Mouse (Mus musculus): Measurements from ENCODE around the gene Fars2. TPM values are rescaled to one million over a fixed set of nuclear protein-coding genes. Genes with fewer than 3 reads are reported as not detected.

Fars2 gene
- polyA plus RNA-seq, 1 experiment from 2014 or later: 30.5 TPM

- no peak overlapping the region for H3K9ac ChIP-seq (ENCODE audit: low read length)
- 44% methylated on average over 2 of the region's 2 CpGs for WGBS
- no peak overlapping the region for H3K4me3 ChIP-seq (ENCODE audit: low read depth, low read length)
- no peak for DNase-seq (ENCODE audit: low spot score, missing footprints)
- H3K9me3 ChIP-seq (ENCODE audit: control insufficient read depth, low read length): no peaks in the 10 kb centered on the region
- H3K27ac ChIP-seq (ENCODE audit: low read depth, low read length): no peak overlapping the region
- H3K27me3 ChIP-seq (ENCODE audit: control insufficient read depth, insufficient read depth, low read length): no peaks in the 10 kb centered on the region
- ATAC-seq (ENCODE audit: low FRiP score): no peak
- no peaks in the 10 kb centered on the region for H3K36me3 ChIP-seq (ENCODE audit: control insufficient read depth, insufficient read depth, low read length)
- no peaks in the 10 kb centered on the region for H3K4me1 ChIP-seq (ENCODE audit: control insufficient read depth, insufficient read depth, low read length)
- no peak overlapping the region for H3K4me2 ChIP-seq
Observed at GRCm38 (mm10) chr13:36538385-36538784, 421.2 kb downstream of the Fars2 start.

- H3K27me3 ChIP-seq (ENCODE audit: control insufficient read depth, insufficient read depth, low read length): no peaks in the 10 kb centered on the region
- H3K4me3 ChIP-seq (ENCODE audit: low read depth, low read length): no peak overlapping the region
- no peak overlapping the region for H3K27ac ChIP-seq (ENCODE audit: low read depth, low read length)
- H3K9me3 ChIP-seq (ENCODE audit: control insufficient read depth, low read length): no peaks in the 10 kb centered on the region
- peak overlapping the region; percentile 7; the same call in 1 of the 2 replicates for H3K9ac ChIP-seq (ENCODE audit: low read length)
- DNase-seq (ENCODE audit: low spot score, missing footprints) (peak; percentile 81), ATAC-seq (ENCODE audit: low FRiP score) (peak; percentile 57; the same call in 1 of the 2 replicates)
- no peaks in the 10 kb centered on the region for H3K36me3 ChIP-seq (ENCODE audit: control insufficient read depth, insufficient read depth, low read length)
- H3K4me1 ChIP-seq (ENCODE audit: control insufficient read depth, insufficient read depth, low read length): no peaks in the 10 kb centered on the region
- 59% methylated on average over 10 of the region's 10 CpGs for WGBS
- no peak overlapping the region for H3K4me2 ChIP-seq
Observed at GRCm38 (mm10) chr13:36540231-36540630, 423.0 kb downstream of the Fars2 start.

- H3K4me2 ChIP-seq: no peak overlapping the region
- H3K27me3 ChIP-seq (ENCODE audit: control insufficient read depth, insufficient read depth, low read length): no peaks in the 10 kb centered on the region
- H3K36me3 ChIP-seq (ENCODE audit: control insufficient read depth, insufficient read depth, low read length): no peaks in the 10 kb centered on the region
- H3K9me3 ChIP-seq (ENCODE audit: control insufficient read depth, low read length): no peaks in the 10 kb centered on the region
- no peak overlapping the region for H3K4me3 ChIP-seq (ENCODE audit: low read depth, low read length)
- ATAC-seq (ENCODE audit: low FRiP score) (no peak), DNase-seq (ENCODE audit: low spot score, missing footprints) (peak; percentile 72)
- no peak overlapping the region for H3K27ac ChIP-seq (ENCODE audit: low read depth, low read length)
- no peaks in the 10 kb centered on the region for H3K4me1 ChIP-seq (ENCODE audit: control insufficient read depth, insufficient read depth, low read length)
- WGBS: 73% methylated on average over 2 of the region's 2 CpGs
- H3K9ac ChIP-seq (ENCODE audit: low read length): no peak overlapping the region
Observed at GRCm38 (mm10) chr13:36541287-36541780, 424.1 kb downstream of the Fars2 start.

- Histone ChIP-seq H3K4me3 (ENCODE audit: low read depth, low read length) (no peak overlapping the region), H3K9ac (ENCODE audit: low read length) (no peak overlapping the region), H3K9me3 (ENCODE audit: control insufficient read depth, low read length) (no peaks in the 10 kb centered on the region), H3K4me1 (ENCODE audit: control insufficient read depth, insufficient read depth, low read length) (no peaks in the 10 kb centered on the region), H3K27ac (ENCODE audit: low read depth, low read length) (no peak overlapping the region), H3K36me3 (ENCODE audit: control insufficient read depth, insufficient read depth, low read length) (no peaks in the 10 kb centered on the region), H3K27me3 (ENCODE audit: control insufficient read depth, insufficient read depth, low read length) (no peaks in the 10 kb centered on the region), H3K4me2 (no peak overlapping the region)
- ATAC-seq (ENCODE audit: low FRiP score) (no peak), DNase-seq (ENCODE audit: low spot score, missing footprints) (no peak)
- WGBS: 62% methylated on average over 6 of the region's 6 CpGs
Observed at GRCm38 (mm10) chr13:36550694-36551093, 433.5 kb downstream of the Fars2 start.

- Histone ChIP-seq H3K27ac (ENCODE audit: low read depth, low read length) (no peak overlapping the region), H3K27me3 (ENCODE audit: control insufficient read depth, insufficient read depth, low read length) (no peaks in the 10 kb centered on the region), H3K9ac (ENCODE audit: low read length) (no peak overlapping the region), H3K4me2 (no peak overlapping the region), H3K4me1 (ENCODE audit: control insufficient read depth, insufficient read depth, low read length) (no peaks in the 10 kb centered on the region), H3K9me3 (ENCODE audit: control insufficient read depth, low read length) (no peaks in the 10 kb centered on the region), H3K36me3 (ENCODE audit: control insufficient read depth, insufficient read depth, low read length) (no peaks in the 10 kb centered on the region), H3K4me3 (ENCODE audit: low read depth, low read length) (no peak overlapping the region)
- ATAC-seq (ENCODE audit: low FRiP score) (no peak), DNase-seq (ENCODE audit: low spot score, missing footprints) (no peak)
- WGBS: 78% methylated on average over 3 of the region's 3 CpGs
Observed at GRCm38 (mm10) chr13:36552522-36553246, 435.5 kb downstream of the Fars2 start.

- no peak for ATAC-seq (ENCODE audit: low FRiP score)
- 80% methylated on average over 5 of the region's 5 CpGs for WGBS
- H3K27me3 ChIP-seq (ENCODE audit: control insufficient read depth, insufficient read depth, low read length): no peaks in the 10 kb centered on the region
- no peak overlapping the region for H3K4me2 ChIP-seq
- no peaks in the 10 kb centered on the region for H3K9me3 ChIP-seq (ENCODE audit: control insufficient read depth, low read length)
- no peaks in the 10 kb centered on the region for H3K36me3 ChIP-seq (ENCODE audit: control insufficient read depth, insufficient read depth, low read length)
- no peak overlapping the region for H3K4me3 ChIP-seq (ENCODE audit: low read depth, low read length)
- H3K9ac ChIP-seq (ENCODE audit: low read length): no peak overlapping the region
- no peak for DNase-seq (ENCODE audit: low spot score, missing footprints)
- H3K4me1 ChIP-seq (ENCODE audit: control insufficient read depth, insufficient read depth, low read length): no peaks in the 10 kb centered on the region
- H3K27ac ChIP-seq (ENCODE audit: low read depth, low read length): no peak overlapping the region
Observed at GRCm38 (mm10) chr13:36553247-36553642, 436.0 kb downstream of the Fars2 start.

GRCm38 (mm10) chr13:36554743-36555142 is 437.5 kb downstream of the Fars2 start:
- DNase-seq (ENCODE audit: low spot score, missing footprints) (no peak), ATAC-seq (ENCODE audit: low FRiP score) (no peak)
- H3K9me3 ChIP-seq (ENCODE audit: control insufficient read depth, low read length): no peaks in the 10 kb centered on the region
- H3K4me1 ChIP-seq (ENCODE audit: control insufficient read depth, insufficient read depth, low read length): no peaks in the 10 kb centered on the region
- H3K27me3 ChIP-seq (ENCODE audit: control insufficient read depth, insufficient read depth, low read length): no peaks in the 10 kb centered on the region
- no peak overlapping the region for H3K9ac ChIP-seq (ENCODE audit: low read length)
- H3K27ac ChIP-seq (ENCODE audit: low read depth, low read length): no peak overlapping the region
- H3K4me2 ChIP-seq: no peak overlapping the region
- H3K4me3 ChIP-seq (ENCODE audit: low read depth, low read length): no peak overlapping the region
- H3K36me3 ChIP-seq (ENCODE audit: control insufficient read depth, insufficient read depth, low read length): no peaks in the 10 kb centered on the region
- 65% methylated on average over 1 of the region's 1 CpGs for WGBS

- Histone ChIP-seq H3K4me1 (ENCODE audit: control insufficient read depth, insufficient read depth, low read length) (peaks cover 13% of the 10 kb centered on the region), H3K27ac (ENCODE audit: low read depth, low read length) (peak overlapping the region; percentile 59; the same call in 1 of the 2 replicates), H3K9me3 (ENCODE audit: control insufficient read depth, low read length) (no peaks in the 10 kb centered on the region), H3K27me3 (ENCODE audit: control insufficient read depth, insufficient read depth, low read length) (no peaks in the 10 kb centered on the region), H3K4me2 (no peak overlapping the region), H3K9ac (ENCODE audit: low read length) (no peak overlapping the region), H3K4me3 (ENCODE audit: low read depth, low read length) (no peak overlapping the region), H3K36me3 (ENCODE audit: control insufficient read depth, insufficient read depth, low read length) (no peaks in the 10 kb centered on the region)
- ATAC-seq (ENCODE audit: low FRiP score): peak; percentile 68
- WGBS: 47% methylated on average over 16 of the region's 16 CpGs
- peak; percentile 89 for DNase-seq (ENCODE audit: low spot score, missing footprints)
Observed at GRCm38 (mm10) chr13:36562447-36563441, 445.5 kb downstream of the Fars2 start.

Data from midbrain, embryonic 11.5 days (tissue).